Mouse (Mus musculus) central nervous system, embryonic 11.5 days (tissue): ENCODE data around the gene Bsn. TPM values are rescaled to one million over a fixed set of nuclear protein-coding genes. Genes with fewer than 3 reads are reported as not detected.

ENCODE experiments used
- polyA plus RNA-seq: library from polyadenylated mRNA; depleted of rRNA; stranded (reverse); fragments of >200 nt; gene quantifications from 2 replicates; pipeline ENCODE4 v1.2.3, GENCODE M21; 2012; rRNA removed

Bsn gene
- polyA plus RNA-seq = 5.1 and 6.2 TPM in 2 replicates

DNA sequence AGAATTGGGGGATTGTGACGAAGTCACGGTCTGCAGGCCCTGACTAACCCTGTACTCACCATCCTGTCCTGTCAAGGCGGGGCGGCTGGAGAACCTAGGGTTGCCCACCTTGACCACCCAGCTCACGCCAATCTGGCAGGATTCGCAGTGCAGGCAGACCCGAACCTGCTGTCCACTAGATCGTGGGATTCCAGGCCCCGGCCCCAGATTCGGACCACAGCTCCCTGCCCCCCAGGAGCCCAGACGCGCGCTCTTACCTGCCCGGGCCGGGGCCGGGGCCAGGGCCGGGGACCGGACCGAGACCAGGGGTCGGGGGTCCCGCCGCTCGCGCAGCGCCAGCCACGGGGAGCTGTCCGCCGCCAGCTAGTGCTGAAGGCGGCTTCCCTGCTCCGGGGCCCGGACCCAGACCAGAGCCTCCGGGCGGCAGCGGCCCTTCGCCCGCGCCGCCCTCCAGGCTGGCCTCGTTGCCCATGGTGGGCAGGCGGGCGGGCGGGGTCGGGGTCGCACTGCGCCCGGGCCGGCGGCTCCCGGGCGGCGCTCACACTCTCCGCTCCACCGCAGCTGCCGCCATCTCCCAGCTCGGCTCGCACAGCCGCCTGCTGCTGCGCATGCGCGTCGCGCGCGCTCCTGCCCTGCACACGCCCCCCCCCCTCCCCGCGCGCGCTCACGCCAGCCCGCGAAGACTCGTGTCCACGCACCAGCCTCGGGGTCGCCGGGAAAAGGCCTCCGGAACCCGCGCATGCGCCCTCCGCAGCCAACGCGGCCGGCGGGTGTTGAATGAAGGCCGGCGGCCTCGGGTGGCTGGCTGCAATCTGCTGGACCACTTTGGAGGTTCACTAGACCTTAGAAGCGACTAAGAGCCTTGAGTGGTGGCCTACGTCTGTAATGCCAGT, at the start of gene Bsn:
TSS of gene Bsn (minus strand) at position 598 of the 893 bp plus-strand sequence.

DNA sequence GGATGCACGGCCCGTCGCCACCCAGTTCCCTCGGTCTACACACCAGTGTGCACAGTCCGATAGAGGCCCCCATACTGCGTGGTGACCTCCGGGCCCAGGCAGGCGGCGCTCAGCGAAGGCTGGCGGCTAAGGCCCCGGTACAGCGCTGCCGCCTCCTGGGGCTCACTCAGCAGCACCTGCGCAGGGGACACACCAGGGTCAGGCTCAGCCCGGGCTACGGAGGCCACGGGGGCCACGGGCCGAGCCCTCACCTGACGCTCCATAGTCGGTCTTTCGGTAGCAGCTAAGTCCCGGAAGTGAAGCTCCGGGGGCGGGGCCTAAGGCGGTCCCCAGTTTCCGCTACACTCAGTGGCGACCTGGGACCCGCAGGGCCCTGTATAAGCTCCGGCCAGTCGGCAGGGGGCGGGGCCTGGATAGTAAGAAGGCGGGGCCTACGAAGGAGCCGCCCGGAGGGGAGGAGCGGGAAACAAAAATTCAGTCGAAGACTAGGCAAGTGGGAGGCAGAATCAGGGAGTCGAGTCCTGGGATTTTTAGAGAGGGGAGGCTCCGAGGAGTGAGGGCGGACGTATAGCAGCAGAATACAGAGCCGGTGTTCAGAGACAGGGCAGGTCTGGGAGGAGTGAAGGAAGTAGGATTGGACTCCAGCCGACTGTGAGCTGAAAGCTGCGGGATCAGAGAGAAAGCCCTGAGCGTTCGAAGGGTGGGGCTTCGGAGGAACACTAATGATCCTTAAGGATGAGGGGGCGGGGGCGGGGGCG, 95.8 kb downstream of the Bsn start, which contains the start of gene Apeh:
TSS of gene Apeh (minus strand) at position 423 of the 758 bp plus-strand sequence.

GRCm38 (mm10) chr9:108082988-108083431, 107.2 kb downstream of the Bsn start, which contains the start of gene Rnf123:
TSS of gene Rnf123 (minus strand) at chr9:108083346.

GRCm38 (mm10) chr9:108080168-108080567, 110.0 kb downstream of the Bsn start, which contains the start of gene Mst1:
TSS of gene Mst1 (plus strand) at chr9:108080436.

DNA sequence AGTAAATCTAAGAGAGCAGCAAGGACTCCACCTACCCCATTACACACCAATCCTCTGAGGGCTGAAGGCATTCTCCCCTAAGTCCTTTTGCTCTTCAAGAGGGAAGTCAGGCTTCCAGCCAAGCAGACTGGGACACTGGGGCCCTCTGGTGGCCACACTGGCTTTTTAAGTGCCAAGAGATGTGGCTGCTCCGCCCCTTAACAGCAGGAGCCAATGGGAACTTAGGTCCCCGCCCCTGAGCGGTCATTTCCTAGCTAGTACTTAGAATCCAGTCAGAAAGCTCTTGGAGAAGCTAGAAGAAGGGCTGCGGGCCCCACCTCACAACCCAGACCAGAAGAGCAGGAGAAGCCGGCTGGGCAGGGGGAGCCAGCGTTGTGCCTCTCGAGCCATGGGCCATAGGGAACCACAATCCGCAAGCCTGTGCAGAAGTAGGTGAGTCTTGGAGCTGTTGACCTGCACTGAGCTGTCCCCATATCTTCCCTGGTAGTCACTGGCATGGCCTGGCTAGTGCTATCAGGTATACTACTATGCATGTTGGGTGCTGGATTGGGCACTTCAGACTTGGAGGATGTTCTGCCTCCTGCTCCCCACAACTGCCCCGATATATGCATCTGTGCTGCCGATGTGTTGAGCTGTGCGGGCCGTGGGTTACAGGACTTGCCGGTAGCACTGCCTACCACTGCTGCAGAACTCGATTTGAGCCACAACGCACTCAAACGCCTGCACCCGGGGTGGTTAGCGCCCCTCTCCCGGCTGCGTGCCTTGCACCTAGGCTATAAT, 137.1 kb downstream of the Bsn start, which contains the start of gene Amigo3:
TSS of gene Amigo3 (plus strand) at position 275 of the 780 bp plus-strand sequence.

GRCm38 (mm10) chr9:108049016-108049455, 141.1 kb downstream of the Bsn start, which contains the start of gene Gmppb:
TSS of gene Gmppb (plus strand) at chr9:108049242.

Other genes with a start within 250 kb of the Bsn start
- gene Traip, start 240.2 kb downstream of the Bsn start, polyA plus RNA-seq = 17.5 and 37.1 TPM in 2 replicates
- gene Uba7, start 214.9 kb downstream of the Bsn start, polyA plus RNA-seq = 13.7 and 17.7 TPM in 2 replicates
- 1.9 and 5.9 TPM in 2 replicates for gene Gm20661, start 207.3 kb downstream of the Bsn start, polyA plus RNA-seq
- 31.0 and 53.6 TPM in 2 replicates for gene Inka1, start 204.5 kb downstream of the Bsn start, polyA plus RNA-seq
- gene Cdhr4, start 197.9 kb downstream of the Bsn start, polyA plus RNA-seq = 9.7 and 21.1 TPM in 2 replicates
- 0.68 and 4.3 TPM in 2 replicates for gene Gm20662, start 194.0 kb downstream of the Bsn start, polyA plus RNA-seq
- 70.0 and 86.6 TPM in 2 replicates for gene Ip6k1, start 187.9 kb downstream of the Bsn start, polyA plus RNA-seq
- gene Gmppb, start 141.1 kb downstream of the Bsn start, polyA plus RNA-seq = 16.1 and 20.8 TPM in 2 replicates
- gene Amigo3, start 137.2 kb downstream of the Bsn start, polyA plus RNA-seq = 1.9 and 2.9 TPM in 2 replicates
- gene Mst1, start 109.9 kb downstream of the Bsn start, polyA plus RNA-seq = 0.83 and 0.87 TPM in 2 replicates
- gene Rnf123, start 107.0 kb downstream of the Bsn start, polyA plus RNA-seq = 56.8 and 62.6 TPM in 2 replicates
- gene Apeh, start 95.8 kb downstream of the Bsn start, polyA plus RNA-seq = 65.8 and 71.6 TPM in 2 replicates
- gene Dag1, start 73.6 kb upstream of the Bsn start, polyA plus RNA-seq = 23.8 and 29.4 TPM in 2 replicates
- gene Nicn1, start 100.0 kb upstream of the Bsn start, polyA plus RNA-seq = 30.2 and 45.5 TPM in 2 replicates
- 40.6 and 51.6 TPM in 2 replicates for gene Amt, start 106.5 kb upstream of the Bsn start, polyA plus RNA-seq
- gene Rhoa, start 115.7 kb upstream of the Bsn start, polyA plus RNA-seq = 236 and 260 TPM in 2 replicates
- 12.7 and 22.2 TPM in 2 replicates for gene Tcta, start 115.8 kb upstream of the Bsn start, polyA plus RNA-seq
- 654 and 762 TPM in 2 replicates for gene Gpx1, start 148.5 kb upstream of the Bsn start, polyA plus RNA-seq
- gene Usp4, start 157.5 kb upstream of the Bsn start, polyA plus RNA-seq = 113 and 120 TPM in 2 replicates
- gene 1700102P08Rik, start 202.4 kb upstream of the Bsn start, polyA plus RNA-seq = 1.4 and 1.8 TPM in 2 replicates
- gene Ccdc36, start 238.1 kb upstream of the Bsn start, polyA plus RNA-seq = 1.1 and 1.6 TPM in 2 replicates
- not detected in 2 replicates for gene BC048562, start 246.1 kb upstream of the Bsn start, polyA plus RNA-seq